Mouse (Mus musculus) neural tube, embryonic 14.5 days (tissue): Measurements from ENCODE around the gene Pcmt1. TPM values are rescaled to one million over a fixed set of nuclear protein-coding genes. Genes with fewer than 3 reads are reported as not detected.

Experiments used
- ATAC-seq: fragments of 200-750 bp; cut with Nextera tagmentation; 2 replicates; pipeline ENCODE4 v1.8.0; 2017; ENCODE audit warnings: low read depth, mild to moderate bottlenecking, moderate TSS enrichment, moderate library complexity
- H3K27ac ChIP-seq: fragments of 300-500 bp; sonication (generic); 2 replicates; pipeline ENCODE4 v1.5.1; 2014; ENCODE audit warnings: low read depth, mild to moderate bottlenecking, control low read depth, low read length, moderate library complexity, mixed read lengths
- H3K27me3 ChIP-seq: fragments of 300-500 bp; sonication (generic); 2 replicates; pipeline ENCODE4 v1.6.1; 2014; ENCODE audit warnings: low read length; ENCODE audit not compliant: control insufficient read depth, insufficient read depth
- H3K36me3 ChIP-seq: fragments of 300-500 bp; sonication (generic); 2 replicates; pipeline ENCODE4 v1.6.1; 2014; ENCODE audit warnings: low read length, mixed read lengths; ENCODE audit not compliant: control insufficient read depth, insufficient read depth
- H3K4me1 ChIP-seq: fragments of 300-500 bp; sonication (generic); 2 replicates; pipeline ENCODE4 v1.6.1; 2014; ENCODE audit warnings: low read length; ENCODE audit not compliant: control insufficient read depth, insufficient read depth
- H3K4me2 ChIP-seq: fragments of 300-500 bp; sonication (generic); 2 replicates; pipeline ENCODE4 v1.6.1; 2014; ENCODE audit warnings: mild to moderate bottlenecking, low read depth, low read length, control low read depth
- H3K4me3 ChIP-seq: fragments of 300-500 bp; sonication (generic); 2 replicates; pipeline ENCODE4 v1.5.1; 2014; ENCODE audit warnings: low read depth, low read length, control low read depth, mixed read lengths
- H3K9ac ChIP-seq: fragments of 300-500 bp; sonication (generic); replicated peaks from 2 replicates; pipeline ENCODE4 v1.6.1; 2014; ENCODE audit warnings: low read depth, mild to moderate bottlenecking, control low read depth, low read length, mixed read lengths
- H3K9me3 ChIP-seq: fragments of 300-500 bp; sonication (generic); 2 replicates; pipeline ENCODE4 v1.6.1; 2016; ENCODE audit warnings: low read length; ENCODE audit not compliant: control insufficient read depth
- WGBS: fragments of 180-500 bp; shearing (Covaris S2); extraction: QIAGEN DNeasy Blood & Tissue Kit; methylation state at CpG from one replicate; pipeline ENCODE4 v1.1.7; 2014; 5-methylcytosine and 5-hydroxymethylcytosine counted together
- polyA plus RNA-seq: library from polyadenylated mRNA; unstranded; fragments of >200 nt; fragmentation: Nextera tagmentation; extraction: Ambion mirVana; gene quantifications from 2 replicates; pipeline ENCODE4 v1.2.1, GENCODE M21; 2014

The Pcmt1 gene
- polyA plus RNA-seq, 1 experiment from 2014 or later = 176 TPM

DNA sequence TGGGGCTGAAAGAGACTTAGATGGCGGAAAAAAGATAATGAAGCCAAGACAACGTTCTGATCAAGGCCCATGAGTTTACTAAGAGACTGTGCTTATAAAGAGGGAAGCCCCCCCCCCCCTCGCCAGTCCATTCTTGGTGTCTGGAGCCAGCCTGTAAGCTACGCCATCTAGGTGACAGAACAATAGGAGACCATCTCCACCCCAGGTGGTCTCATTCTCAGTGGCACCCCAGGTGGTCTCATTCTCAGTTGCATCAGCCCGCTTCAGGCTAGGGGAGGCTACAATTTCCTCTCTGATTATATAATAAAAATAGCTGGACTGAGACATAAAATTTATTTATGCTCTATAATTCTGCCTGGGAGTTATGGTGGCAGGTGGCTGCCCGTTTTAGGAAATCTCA, 69.3 kb downstream of the Pcmt1 start:
- Histone ChIP-seq H3K36me3 (peaks cover 4% of the 10 kb centered on the region), H3K9me3 (peaks cover 3% of the 10 kb centered on the region; the same call in 1 of the 2 replicates), H3K9ac (no peak overlapping the region), H3K27ac (no peak overlapping the region), H3K4me3 (no peak overlapping the region), H3K4me2 (no peak overlapping the region), H3K27me3 (no peaks in the 10 kb centered on the region), H3K4me1 (no peaks in the 10 kb centered on the region)
- no peak for ATAC-seq
- WGBS = 54% methylated on average over 6 of the region's 6 CpGs

- Histone ChIP-seq H3K27ac (no peak overlapping the region), H3K4me1 (no peaks in the 10 kb centered on the region), H3K9me3 (no peaks in the 10 kb centered on the region), H3K4me2 (no peak overlapping the region), H3K36me3 (peaks cover 4% of the 10 kb centered on the region), H3K4me3 (no peak overlapping the region), H3K27me3 (no peaks in the 10 kb centered on the region), H3K9ac (no peak overlapping the region)
- no peak for ATAC-seq
- WGBS = 93% methylated on average over 17 of the region's 17 CpGs
Measured at GRCm38 (mm10) chr10:7608611-7609010, 72.3 kb downstream of the Pcmt1 start.

DNA sequence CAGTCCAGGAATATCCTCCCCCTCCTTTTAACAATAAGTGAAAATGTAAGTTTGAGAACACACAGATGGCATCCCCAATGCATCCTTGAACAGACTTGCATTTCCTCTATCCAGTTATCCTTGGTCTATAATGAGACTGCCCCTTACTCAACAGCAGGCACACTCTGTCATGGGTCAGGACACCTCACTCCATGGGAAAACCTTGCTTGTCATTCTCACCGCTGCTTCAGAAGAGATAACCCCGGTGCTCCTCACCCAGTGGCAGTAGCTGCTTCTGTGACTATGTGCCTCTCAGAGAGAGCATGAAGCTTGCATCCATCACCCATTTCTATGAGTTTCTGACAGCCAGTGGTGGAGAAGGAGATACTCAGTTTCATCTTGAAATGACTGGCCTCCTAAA, 74.5 kb downstream of the Pcmt1 start:
- no peak overlapping the region for H3K27ac ChIP-seq
- H3K4me1 ChIP-seq = no peaks in the 10 kb centered on the region
- H3K4me2 ChIP-seq = no peak overlapping the region
- no peak overlapping the region for H3K9ac ChIP-seq
- no peak overlapping the region for H3K4me3 ChIP-seq
- no peak for ATAC-seq
- H3K9me3 ChIP-seq = no peaks in the 10 kb centered on the region
- H3K27me3 ChIP-seq = no peaks in the 10 kb centered on the region
- H3K36me3 ChIP-seq = peaks cover 4% of the 10 kb centered on the region
- 95% methylated on average over 2 of the region's 2 CpGs for WGBS

GRCm38 (mm10) chr10:7605168-7605567, 75.8 kb downstream of the Pcmt1 start:
- Histone ChIP-seq H3K4me2 (no peak overlapping the region), H3K4me1 (no peaks in the 10 kb centered on the region), H3K27me3 (no peaks in the 10 kb centered on the region), H3K36me3 (peaks cover 4% of the 10 kb centered on the region), H3K4me3 (no peak overlapping the region), H3K9me3 (no peaks in the 10 kb centered on the region), H3K27ac (no peak overlapping the region), H3K9ac (no peak overlapping the region)
- no peak for ATAC-seq
- WGBS = 71% methylated on average over 2 of the region's 2 CpGs

DNA sequence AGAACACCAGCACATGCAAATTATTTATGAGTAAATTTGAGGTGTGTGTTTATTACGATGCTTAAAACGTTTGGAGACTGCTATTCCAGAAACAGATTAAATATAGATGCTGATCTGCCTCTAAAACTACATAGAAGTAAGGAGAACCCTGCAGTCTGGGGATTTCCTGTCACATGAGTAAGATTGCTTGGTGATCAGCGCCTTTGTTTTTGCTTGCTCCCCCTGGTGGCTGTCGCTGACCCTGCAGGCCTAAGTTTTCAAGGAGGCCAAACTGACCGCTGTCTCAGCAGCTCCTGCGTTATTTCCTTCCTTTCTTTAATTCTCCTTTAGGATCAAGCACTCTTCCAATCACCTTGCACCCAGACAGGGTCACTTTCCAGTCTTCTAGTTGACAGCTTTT, 80.3 kb downstream of the Pcmt1 start:
- Histone ChIP-seq H3K4me2 (no peak overlapping the region), H3K4me1 (no peaks in the 10 kb centered on the region), H3K9me3 (no peaks in the 10 kb centered on the region), H3K9ac (no peak overlapping the region), H3K27me3 (no peaks in the 10 kb centered on the region), H3K4me3 (no peak overlapping the region), H3K36me3 (no peaks in the 10 kb centered on the region), H3K27ac (no peak overlapping the region)
- WGBS = 15% methylated on average over 6 of the region's 6 CpGs
- ATAC-seq = peak; percentile 47; the same call in 1 of the 2 replicates

DNA sequence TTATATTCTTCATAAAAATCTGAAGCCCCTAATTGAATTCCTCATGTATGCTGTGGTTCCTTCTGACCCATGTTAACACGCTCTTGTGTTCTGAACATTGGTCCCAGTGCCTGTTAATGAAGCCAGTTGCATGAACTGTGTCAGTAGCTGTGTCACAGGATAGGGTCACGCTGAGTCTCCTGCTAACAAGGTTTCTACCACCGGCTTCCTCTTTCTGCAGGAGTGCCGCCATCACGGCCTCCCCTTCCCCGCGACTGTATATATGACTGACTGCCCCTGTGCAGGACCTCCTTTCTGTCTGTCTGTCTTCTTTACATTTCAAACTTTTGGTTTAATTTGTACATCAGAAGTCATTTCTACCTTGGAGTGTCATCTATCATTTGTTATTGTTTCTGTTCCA, 82.8 kb downstream of the Pcmt1 start:
- 91% methylated on average over 7 of the region's 7 CpGs for WGBS
- no peak for ATAC-seq
- H3K9ac ChIP-seq = no peak overlapping the region

DNA sequence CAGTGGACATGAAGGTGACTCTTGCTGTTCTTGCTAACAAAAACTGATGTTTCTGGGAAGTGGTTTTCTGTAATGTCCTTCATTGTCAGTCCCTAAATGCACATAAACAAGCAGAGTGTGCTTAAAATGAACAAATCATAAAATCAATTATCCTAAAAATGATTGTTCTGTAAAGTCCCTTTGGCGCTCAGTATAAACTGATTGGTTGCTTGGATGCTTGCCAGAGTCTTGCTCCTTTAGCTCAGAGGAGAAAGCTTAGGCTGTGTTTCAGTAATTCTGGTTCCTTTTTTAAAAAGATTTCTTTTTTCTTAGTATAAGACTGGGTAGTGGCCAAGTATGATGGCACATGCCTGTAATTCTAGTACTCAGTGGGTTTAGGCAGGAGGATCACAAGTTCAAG, 84.7 kb downstream of the Pcmt1 start:
- ATAC-seq = no peak
- Histone ChIP-seq H3K4me2 (no peak overlapping the region), H3K27me3 (no peaks in the 10 kb centered on the region), H3K36me3 (no peaks in the 10 kb centered on the region), H3K9me3 (no peaks in the 10 kb centered on the region), H3K4me1 (peaks cover 6% of the 10 kb centered on the region; the same call in 1 of the 2 replicates), H3K27ac (no peak overlapping the region), H3K4me3 (no peak overlapping the region), H3K9ac (no peak overlapping the region)
- 55% methylated on average over 1 of the region's 1 CpGs for WGBS

More for the DNA sequence above, 82.8 kb downstream of the Pcmt1 start:
- Histone ChIP-seq H3K9me3 (no peaks in the 10 kb centered on the region), H3K4me1 (no peaks in the 10 kb centered on the region), H3K4me3 (no peak overlapping the region), H3K27me3 (no peaks in the 10 kb centered on the region), H3K4me2 (no peak overlapping the region), H3K27ac (no peak overlapping the region), H3K36me3 (no peaks in the 10 kb centered on the region)

GRCm38 (mm10) chr10:7594797-7595196, 86.1 kb downstream of the Pcmt1 start:
- Histone ChIP-seq H3K4me1 (peaks cover 15% of the 10 kb centered on the region), H3K4me3 (no peak overlapping the region), H3K9me3 (no peaks in the 10 kb centered on the region), H3K36me3 (no peaks in the 10 kb centered on the region), H3K4me2 (no peak overlapping the region), H3K27me3 (no peaks in the 10 kb centered on the region), H3K9ac (no peak overlapping the region), H3K27ac (no peak overlapping the region)
- 52% methylated on average over 7 of the region's 7 CpGs for WGBS
- ATAC-seq = no peak

DNA sequence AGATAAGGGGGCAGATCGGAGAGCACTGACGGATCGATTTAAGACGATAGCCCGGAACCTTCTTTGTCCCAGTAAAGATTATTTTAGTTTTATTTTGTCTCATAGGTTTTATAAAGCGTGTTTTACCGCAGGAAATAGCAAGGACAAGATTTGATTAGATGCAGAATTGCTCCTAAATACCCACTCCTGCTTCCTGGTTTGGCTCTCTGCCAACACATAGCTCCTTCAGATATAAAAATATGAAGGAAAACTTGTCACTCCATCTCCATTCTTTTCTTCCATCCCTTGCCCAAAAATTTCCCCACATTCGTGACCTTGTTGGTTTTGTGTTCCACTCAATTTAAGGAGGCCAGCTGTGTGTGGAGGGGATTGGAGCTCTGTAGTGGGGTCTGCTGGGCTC, 90.1 kb downstream of the Pcmt1 start:
- H3K9ac ChIP-seq = peak overlapping the region; percentile 84
- H3K9me3 ChIP-seq = no peaks in the 10 kb centered on the region
- no peak for ATAC-seq
- H3K4me1 ChIP-seq = peaks cover 19% of the 10 kb centered on the region
- 8% methylated on average over 8 of the region's 8 CpGs for WGBS
- no peak overlapping the region for H3K27ac ChIP-seq
- no peaks in the 10 kb centered on the region for H3K27me3 ChIP-seq
- peak overlapping the region; percentile 92 for H3K4me2 ChIP-seq
- H3K36me3 ChIP-seq = no peaks in the 10 kb centered on the region
- peak overlapping the region; percentile 80 for H3K4me3 ChIP-seq
